Mouse (Mus musculus): ENCODE data around the gene Skiv2l.
"Not testable (repeated sequence)": the region's sequence is repeated elsewhere in the genome, so short reads cannot be mapped to it uniquely, and the experiment has no call there.

The Skiv2l gene

DNA sequence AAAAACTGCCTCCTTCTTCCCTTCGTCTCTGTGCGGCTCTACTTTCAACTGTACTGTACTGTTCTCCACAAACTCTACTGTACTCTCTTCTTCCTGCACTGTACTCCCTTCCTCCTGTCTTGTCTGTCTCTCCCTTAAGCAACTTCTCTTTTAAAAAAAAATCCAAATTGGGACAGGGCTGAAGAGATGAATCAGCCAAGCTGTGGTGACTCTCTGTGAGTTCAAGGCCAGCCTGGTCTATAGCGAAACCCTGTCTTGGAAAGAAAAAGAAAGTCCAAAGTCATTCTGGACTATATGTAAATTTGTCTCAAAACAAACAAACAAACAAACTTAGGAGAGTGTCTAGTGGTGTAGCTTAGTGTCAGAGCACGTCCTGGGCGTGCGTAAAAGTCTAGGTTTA lies 24.3 kb upstream of the Skiv2l start:
- DNase-seq (ENCODE audit: low read depth, low spot score) = no peak

DNA sequence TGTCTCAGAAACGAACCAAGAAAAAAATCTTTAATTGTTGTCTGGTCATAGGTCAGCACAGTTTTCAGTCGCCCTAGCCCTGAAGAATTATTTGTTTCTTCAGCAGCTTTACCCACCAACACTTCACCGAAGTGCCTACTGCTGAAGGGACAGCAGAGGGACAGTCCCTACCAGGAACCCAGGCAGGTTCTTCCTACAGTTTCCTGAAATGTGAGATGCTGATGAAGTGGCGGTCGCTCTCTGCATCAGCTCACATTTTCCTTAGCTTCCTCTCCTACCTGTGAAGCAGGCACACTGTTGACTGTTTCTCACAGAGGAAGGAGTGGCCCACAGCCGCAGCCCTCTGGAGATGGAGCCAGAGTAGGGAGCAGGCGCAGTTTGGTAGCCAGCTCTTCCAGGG lies 16.0 kb upstream of the Skiv2l start:
- DNase-seq (ENCODE audit: low read depth, low spot score) = no peak

DNA sequence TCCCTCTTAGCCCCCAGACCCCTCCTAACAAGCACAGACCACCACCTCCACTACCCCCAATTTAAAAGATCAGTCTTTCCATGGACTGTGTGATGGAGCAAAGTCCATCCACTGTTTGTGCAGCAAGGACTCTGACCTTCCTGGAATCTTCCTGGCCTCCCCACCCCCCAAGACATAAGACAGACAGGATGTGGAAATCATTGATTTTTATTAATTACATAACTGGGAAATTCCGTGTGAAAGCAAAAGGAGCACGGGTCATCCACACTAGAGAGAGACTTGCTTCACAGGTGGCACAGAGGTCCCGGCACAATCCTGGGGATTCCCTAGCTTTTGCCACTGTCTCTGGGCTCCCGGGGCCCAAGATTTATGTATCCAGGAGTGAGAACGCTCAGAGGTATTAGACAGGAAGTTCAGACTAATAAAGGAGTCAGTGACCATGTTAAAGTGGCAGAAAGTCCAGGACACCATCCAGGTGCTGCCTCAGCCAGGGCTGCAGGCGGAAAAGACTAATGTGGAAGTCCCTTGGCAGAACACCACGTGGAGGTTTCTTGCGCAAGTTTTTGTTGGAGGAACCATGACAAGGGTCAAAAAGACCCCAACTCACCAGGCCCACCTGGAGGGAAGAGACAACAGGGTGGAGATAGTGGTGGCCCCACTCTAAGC lies 12.5 kb upstream of the Skiv2l start, which contains the start of gene Cfb:
TSS of gene Cfb (minus strand) at position 103 of the 666 bp plus-strand sequence.
- no peak for DNase-seq (ENCODE audit: low read depth, low spot score)

DNA sequence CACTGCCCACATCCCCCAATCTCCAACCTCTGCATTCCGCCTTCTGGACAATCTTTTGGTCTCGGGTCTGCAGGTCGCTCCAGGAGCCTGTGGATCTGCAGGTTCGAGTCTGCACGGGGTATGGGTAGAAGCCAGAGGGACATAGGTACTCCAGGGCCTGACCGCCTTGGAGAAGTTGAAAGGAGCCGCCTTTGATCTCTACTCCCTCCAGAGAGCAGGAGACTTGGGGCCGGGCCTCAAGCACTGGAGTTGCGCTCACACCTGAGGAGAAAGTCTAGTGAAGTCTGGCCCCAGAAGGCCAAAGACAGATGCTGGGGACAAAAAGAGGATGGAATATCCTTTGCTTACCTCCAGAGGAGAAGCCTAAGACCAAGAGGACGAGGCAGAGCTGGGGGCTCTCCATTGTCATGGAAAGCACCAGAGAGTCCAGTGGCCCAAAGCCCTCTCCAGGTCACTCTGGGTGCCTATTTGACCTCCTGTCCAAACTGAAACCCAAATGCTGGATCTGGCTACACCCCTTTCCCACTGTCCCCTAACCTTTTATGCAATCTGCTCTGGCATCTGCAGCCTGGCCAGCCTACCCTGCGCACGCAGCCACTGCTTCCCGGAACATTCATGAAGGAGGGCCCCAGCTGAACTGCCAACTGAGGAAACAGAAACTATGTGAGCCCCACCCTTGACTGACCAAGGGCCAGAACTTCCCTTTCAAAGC lies 11.8 kb upstream of the Skiv2l start:
- DNase-seq (ENCODE audit: low read depth, low spot score) = no peak

DNA sequence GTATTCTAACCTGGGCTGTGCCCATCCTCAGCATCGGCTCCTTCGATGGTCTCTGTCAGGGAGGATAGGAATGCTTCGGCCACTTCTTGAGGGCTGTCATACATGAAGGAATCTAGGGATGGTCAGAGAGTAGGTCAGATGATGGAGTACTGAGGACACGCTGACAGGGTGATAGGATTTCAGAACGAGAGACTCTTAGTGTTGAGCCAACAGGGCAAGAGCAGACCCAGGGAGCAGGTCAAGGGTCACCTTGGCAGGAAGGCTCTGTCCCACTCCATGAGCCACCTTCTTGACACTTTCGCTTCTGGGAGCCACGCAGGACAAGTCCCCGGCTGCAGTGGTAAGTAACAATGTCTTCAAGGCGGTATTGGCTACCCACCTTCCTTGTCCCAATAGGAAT lies 10.5 kb upstream of the Skiv2l start:
- DNase-seq (ENCODE audit: low read depth, low spot score) = no peak

DNA sequence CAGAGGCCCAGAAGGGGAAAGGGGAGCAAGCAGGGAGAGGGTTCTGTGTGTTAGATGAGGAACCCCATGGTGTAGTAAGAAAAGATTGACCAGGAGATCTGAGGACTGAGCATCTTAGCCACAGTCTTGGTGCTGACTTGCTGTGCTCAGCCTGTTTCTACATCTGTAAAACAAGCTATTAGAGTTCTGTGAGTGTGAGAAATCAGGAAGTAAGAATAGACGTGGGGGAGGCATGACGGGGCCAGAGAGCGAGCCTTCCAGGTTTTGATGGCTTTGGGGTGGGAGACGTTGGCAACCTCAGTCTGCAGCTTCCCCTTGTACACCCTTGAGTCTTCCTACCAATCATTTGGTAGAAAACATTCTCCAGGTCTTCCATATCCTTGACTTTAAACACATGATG lies 8.7 kb upstream of the Skiv2l start:
- no peak for DNase-seq (ENCODE audit: low read depth, low spot score)

DNA sequence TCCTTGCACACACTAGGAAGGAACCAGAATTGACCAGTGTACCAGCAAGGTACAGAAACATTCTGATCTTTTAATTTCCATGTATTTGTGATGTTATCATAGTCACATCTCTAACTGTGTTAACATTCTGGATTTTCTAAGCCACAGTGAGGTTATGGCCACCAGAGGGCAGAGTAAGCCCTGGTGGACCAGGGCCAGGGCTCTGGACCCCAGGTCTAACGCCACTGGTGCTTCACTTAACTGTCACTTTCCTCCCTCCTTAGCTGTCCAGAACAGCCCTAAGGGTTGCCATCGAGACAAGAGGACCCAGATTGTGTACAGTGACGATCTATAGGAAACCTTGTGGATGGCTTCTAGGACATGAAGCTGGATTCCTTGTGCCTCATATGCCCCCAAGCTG lies 5.8 kb upstream of the Skiv2l start:
- DNase-seq (ENCODE audit: low read depth, low spot score) = no peak

DNA sequence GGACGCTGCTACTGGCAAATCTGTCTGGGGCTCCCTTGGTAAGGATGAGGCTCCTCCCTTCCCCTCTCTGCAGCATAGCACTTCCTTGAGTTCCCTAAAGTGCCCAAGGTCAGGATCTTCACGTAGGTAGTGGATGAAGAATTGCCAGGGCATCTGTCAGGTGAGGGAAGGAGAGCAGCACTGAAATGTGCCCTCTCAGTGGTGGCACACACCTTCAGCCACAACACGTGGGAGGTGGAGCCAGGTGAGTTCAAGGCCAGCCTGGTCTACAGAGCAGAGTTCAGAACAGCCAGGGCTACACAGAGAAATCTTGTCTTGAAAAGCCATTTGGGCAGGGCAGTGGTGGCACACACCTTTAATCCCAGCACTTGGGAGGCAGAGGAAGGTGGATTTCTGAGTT lies 4.8 kb upstream of the Skiv2l start:
- no peak for DNase-seq (ENCODE audit: low read depth, low spot score)

DNA sequence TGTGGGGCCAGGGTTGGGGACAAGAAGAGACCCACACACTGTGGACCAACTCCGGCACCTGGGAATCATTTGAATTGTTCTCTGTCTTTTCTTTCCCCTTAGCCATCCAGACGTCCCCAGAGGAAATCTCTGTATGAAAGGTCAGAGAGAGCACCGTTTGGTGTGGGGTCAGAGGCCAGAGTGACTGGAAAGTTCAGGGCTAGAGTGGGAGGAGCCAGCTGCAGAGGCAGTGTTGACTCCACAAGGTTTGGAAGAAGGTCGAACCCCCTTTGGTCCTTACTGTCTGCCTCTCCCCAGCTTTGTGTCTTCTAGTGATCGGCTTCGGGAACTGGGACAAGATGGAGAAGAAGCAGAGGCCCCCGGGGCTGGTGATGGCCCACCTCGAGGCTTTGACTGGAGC lies 3.5 kb upstream of the Skiv2l start:
- no peak for DNase-seq (ENCODE audit: low read depth, low spot score)

DNA sequence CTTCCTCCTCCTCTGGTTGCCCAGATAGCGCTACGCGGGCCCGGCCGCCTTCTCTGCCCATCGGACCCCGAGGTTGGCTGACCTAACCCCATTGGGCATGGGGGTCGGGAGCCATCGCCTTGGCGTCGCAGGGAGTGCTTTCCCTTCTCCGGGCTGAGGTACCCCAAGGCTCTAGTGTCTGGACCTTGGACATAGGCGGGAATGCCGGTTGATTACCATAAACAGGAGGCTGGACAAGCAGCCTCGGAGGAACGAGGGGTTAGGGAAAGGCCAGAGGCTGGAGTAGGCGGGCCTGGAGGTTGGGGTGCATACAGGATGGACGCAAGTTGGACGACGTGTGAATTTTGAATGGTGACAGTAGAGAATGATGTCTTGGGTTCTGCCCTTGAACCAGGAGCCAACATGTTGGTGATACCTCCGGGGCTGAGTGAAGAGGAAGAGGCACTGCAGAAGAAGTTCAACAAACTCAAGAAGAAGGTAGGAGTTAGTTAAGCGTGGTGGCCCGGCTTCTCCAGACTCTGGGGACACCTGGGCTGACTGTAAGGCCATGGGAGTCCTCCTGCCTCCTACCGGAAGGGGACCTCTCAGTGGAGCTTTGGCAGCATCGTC lies 611 bp upstream of the Skiv2l start:
- DNase-seq (ENCODE audit: low read depth, low spot score) = no peak

DNA sequence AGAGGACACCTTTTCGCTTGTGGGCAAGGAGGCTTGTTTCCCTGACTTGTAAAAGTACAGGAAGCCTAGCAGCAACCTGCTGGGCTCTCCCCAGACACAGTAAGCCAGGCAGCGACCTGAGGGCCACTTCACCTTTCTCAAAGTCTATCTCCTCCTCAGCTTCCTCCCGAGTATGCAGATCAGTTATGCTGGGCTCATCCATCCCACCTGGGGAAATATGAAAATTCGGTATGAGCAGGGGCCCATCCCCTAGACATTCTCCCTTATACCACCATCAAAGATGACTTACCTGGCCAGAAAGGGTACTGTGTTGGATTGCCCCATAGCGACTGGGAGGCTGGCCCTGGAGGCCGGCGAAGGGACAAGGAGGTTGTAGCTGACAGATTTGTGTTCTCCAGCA lies 2.4 kb downstream of the Skiv2l start:
- DNase-seq (ENCODE audit: low read depth, low spot score) = no peak

DNA sequence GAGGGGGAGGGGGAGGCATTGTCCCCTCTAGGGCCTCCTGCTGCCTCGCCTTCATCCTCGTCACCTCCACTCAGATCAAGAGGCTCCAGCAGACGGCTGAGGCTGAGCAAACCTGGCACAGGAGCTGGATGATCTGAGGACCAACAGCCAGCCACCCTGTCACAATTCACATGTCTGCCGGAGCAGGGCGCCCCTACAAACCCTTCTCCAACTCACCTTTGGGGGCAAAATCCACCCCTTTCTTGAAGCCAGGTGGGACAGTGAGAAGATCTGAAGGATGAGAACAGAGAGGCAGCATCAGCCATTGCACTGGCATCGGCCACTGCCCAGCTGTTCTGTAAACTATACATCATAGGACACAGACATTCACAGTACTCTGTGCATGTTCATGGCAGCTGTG lies 2.8 kb downstream of the Skiv2l start:
- no peak for DNase-seq (ENCODE audit: low read depth, low spot score)

DNA sequence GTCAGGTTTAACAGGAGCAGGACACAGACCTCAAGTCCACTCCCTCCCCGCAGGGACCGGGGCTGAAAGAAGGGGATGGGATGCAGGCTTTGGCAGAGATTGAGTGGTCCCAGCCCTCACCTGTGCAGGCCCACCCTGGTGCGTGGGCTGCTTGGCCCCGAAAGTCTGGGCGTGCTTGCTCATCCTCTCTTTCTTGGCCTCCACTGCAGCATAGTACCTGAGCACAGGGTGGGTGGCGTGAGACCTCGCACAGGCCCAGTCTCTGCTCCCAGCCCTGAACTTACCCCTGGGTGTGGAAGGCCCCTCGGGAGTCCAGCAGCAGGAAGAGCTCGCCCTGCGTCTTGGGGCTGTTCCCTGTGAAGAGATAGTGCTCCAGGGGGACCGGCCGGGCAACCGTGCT lies 5.1 kb downstream of the Skiv2l start:
- DNase-seq (ENCODE audit: low read depth, low spot score) = no peak

DNA sequence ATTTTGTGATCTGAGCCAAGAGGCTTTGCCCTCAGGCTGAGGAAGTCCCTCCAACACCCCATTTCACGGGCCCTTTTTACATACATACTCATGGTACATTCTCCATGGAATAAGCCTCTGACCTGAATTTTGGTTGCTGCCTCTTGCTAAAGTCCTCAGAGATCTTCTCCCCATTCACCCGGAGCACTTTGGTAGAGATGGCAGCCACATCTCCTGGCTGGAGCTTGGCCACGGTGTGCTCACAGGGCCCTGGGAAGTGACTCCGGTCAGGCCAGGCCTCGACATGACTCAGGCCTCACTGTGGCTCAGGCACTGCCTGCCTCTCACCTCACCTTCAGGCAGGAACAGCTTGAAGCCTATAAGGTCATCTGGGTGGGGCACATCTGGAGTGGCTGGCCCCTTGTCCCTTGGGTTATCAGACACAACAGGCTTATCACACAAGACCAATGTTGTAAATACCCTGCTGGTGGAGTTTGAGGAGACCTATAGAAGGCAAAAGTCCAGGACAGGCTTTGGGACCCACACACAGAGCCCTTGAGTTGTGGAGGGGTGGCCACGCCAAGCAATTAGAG lies 9.2 kb downstream of the Skiv2l start:
- no peak for DNase-seq (ENCODE audit: low read depth, low spot score)

DNA sequence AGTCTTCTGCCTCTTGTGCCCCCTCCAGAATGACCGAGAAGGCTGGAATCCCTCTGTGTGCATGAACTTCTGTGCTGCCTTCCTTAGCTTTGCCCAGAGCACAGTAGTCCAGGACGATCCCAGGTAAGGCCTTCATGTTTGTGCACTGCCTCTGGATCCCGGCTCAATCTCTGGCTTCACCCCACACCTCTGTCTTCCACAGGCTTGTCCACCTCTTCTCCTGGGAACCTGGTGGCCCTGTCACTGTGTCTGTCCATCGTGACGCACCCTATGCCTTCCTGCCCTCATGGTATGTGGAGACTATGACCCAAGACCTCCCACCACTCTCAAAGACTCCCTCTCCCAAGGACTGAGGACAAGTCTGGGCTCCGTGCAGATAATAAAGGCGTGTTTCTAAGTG lies 11.2 kb downstream of the Skiv2l start:
- no peak for DNase-seq (ENCODE audit: low read depth, low spot score)

DNA sequence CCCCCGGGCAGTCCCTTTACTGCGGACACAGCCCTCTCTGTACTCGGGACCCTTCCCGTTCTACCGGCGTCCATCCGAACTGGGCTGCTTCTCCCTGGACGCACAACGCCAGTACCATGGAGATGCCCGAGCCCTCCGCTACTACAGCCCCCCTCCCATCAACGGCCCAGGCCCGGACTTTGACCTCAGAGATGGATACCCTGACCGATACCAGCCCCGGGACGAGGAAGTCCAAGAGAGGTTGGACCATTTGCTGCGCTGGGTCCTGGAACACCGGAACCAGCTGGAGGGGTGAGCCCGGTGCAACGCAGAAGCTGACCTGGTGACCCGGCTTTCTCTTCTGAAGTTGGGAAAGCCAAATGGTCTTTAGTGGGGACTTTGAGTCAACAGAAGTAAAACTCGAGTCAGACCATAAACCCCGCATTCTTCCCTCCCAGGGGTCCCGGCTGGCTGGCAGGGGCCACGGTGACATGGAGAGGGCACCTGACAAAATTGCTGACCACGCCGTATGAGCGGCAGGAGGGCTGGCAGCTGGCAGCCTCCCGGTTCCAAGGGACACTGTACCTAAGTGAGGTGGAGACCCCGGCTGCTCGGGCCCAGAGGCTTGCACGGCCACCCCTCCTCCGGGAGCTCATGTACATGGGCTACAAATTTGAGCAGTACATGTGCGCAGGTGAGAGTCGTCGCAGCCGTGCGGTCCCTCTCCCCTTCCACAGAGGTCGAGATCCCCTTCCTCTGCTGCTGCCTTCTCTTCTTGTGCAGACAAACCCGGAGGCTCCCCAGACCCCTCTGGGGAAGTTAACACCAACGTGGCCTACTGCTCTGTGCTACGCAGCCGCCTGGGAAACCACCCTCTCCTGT lies 12.3 kb downstream of the Skiv2l start:
- DNase-seq (ENCODE audit: low read depth, low spot score) = no peak

DNA sequence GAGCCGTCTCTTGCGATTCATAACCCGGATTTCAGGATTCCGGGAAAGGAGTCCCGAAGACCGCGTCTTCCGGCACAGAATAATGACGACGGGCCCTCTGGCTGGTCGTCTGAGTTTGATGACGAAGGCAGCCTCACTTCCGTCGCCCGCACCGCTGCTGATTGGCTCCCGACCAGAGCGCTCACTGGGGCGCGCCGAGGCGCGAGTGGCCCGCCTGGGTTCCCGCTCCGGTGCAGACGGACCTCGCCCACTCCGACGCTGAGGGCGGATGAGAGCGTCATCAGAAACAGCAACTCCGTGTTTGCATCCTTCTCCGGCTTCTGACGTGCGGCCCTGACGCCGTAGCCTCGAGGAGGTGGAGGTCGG lies 13.2 kb downstream of the Skiv2l start, which contains the start of the genes Stk19 and Dxo:
TSS of gene Stk19 (minus strand) at position 90 of the 366 bp plus-strand sequence.
TSS of gene Dxo (plus strand) at position 164 of the 366 bp plus-strand sequence.
- peak; percentile 90 for DNase-seq (ENCODE audit: low read depth, low spot score)

DNA sequence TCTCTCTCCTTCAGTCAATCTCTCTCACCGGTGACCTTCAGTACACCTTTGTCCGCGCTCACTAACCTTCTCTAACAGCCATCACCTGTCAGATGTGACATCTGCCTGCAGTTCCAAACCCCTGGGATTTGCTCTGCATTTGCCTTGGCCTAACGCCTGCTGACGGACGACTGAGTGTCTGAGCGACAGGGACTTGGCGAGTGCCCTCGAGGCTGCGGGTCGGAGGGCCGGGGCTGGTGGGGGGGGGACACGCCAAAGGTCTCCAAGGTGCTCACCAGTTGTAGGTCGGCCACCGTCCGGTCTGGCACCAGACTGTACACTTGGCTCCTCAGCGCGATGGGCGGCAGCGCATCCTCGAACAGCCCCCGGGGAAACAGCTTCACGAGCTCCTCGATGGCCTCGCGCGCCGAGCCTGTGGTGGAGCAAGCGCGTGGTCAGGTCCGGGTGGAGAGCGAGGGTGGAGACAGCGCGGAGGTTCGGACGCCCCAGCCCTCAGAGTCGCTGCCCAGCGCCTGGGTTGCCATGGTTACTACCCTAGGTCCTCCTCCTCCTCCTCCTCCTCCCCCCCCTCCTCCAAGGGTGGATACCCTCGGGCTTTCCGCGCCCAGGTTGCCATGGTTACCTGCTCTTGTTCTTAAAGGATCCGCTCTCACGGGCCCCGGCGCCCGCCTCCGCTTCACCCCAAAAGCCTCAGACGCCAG lies 13.7 kb downstream of the Skiv2l start:
- no peak for DNase-seq (ENCODE audit: low read depth, low spot score)

DNA sequence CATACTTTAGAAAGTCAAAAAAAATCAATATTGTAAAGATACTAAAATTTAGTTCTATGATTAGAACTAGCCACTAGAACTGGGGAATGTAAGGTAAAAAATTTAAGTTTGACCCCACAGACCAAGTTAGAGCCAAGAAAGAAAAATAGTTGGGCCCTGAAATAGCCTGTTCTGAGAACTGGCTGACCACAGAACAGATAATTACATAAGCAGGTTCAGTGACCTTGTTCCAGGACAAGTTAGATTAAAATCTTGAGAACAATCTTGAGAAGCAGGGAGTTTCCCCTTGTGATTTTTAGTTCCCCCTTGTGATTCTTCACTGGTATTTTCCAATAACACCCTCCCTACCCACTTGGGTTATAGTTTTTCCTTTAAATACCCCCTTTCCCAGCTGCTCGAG lies 19.2 kb downstream of the Skiv2l start:
- not testable (repeated sequence) for DNase-seq (ENCODE audit: low read depth, low spot score)

DNA sequence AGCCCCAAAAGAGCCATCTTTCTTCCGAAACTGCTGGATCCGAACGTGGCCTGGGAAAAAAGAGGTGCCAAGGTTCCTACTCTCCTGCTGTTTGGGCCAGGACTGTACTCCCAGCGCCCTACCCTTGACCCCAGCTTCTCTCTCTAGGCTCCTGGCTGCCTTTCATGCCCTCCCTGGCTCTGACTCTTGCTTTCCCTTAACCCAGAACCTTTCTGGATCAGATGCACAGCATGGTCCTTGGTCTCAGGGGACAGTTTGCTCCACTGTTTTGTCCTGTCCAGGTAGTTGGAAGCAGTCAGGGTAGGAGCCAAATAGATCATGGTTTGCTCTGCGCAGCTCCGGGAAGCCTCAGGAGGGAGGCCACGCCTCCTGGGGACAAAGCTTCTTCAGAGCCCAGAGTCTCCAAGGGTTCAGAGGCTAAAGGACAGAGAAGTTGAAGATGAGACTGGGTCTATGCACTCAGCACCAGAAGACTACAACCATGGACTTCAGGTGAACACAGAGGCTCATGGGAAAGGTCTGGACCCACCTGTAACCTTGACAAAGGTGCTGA lies 35.1 kb downstream of the Skiv2l start:
- DNase-seq (ENCODE audit: low read depth, low spot score) = no peak

DNA sequence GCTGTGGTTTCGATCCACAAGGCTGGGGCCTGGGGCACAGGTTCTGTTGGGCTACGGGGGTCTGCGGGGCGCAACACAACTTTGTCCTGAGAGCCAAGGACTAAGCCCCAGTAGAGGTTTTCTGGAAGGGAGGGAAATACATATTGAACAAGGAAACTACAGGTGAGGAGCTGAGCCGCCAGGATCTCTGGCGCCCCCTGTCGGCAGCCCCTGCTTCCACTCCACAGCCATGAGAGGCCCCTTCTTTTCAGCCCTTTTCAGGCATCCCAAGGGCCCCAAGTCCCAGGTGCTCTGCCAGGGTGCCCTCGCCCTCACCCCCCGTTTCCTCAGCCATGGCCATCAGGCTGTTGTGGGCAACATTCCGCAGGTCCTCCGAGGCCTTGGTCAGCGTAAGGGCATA lies 36.3 kb downstream of the Skiv2l start:
- DNase-seq (ENCODE audit: low read depth, low spot score) = not testable (repeated sequence)

Measured in retina, adult 2 months (tissue).